Mouse (Mus musculus): ENCODE results near the gene Pga5. TPM values are rescaled to one million over a fixed set of nuclear protein-coding genes. Genes with fewer than 3 reads are reported as not detected.

Gene Pga5
- polyA plus RNA-seq, 1 experiment = not detected

GRCm38 (mm10) chr19:10710088-10710511 is 32.2 kb upstream of the Pga5 start:
- DNase-seq = peak; percentile 90 to 91
- WGBS = 2% methylated on average over 9 of the region's 9 CpGs

GRCm38 (mm10) chr19:10709360-10710087 is 31.7 kb upstream of the Pga5 start:
- H3K27me3 ChIP-seq (ENCODE audit: control insufficient read depth, insufficient read depth, low read length) = no peaks in the 10 kb centered on the region
- TF ChIP-seq CTCF (IDR thresholded peaks at IDR 0.05; ENCODE audit: borderline replicate concordance, insufficient read depth, low read depth, low read length) = peak; percentile 99
- TF ChIP-seq POLR2A (IDR thresholded peaks at IDR 0.05; ENCODE audit: borderline replicate concordance, insufficient read depth, low read length) = no peak
- DNase-seq = peak; percentile 100
- peaks cover 53% of the 10 kb centered on the region for H3K4me1 ChIP-seq (ENCODE audit: control insufficient read depth, insufficient read depth, low read length)
- no peak overlapping the region for H3K4me3 ChIP-seq (replicated peaks; ENCODE audit: insufficient read depth, low read depth, low read length)
- peak overlapping the region; percentile 96 for H3K27ac ChIP-seq (ENCODE audit: insufficient read depth, low read length)
- WGBS = under 1% methylated on average over 8 of the region's 8 CpGs

More at GRCm38 (mm10) chr19:10710088-10710511, 32.2 kb upstream of the Pga5 start:
- H3K4me1 ChIP-seq (ENCODE audit: control insufficient read depth, insufficient read depth, low read length) = peaks cover 53% of the 10 kb centered on the region
- no peaks in the 10 kb centered on the region for H3K27me3 ChIP-seq (ENCODE audit: control insufficient read depth, insufficient read depth, low read length)
- peak; percentile 80 for TF ChIP-seq CTCF (IDR thresholded peaks at IDR 0.05; ENCODE audit: borderline replicate concordance, insufficient read depth, low read depth, low read length)
- TF ChIP-seq POLR2A (IDR thresholded peaks at IDR 0.05; ENCODE audit: borderline replicate concordance, insufficient read depth, low read length) = peak; percentile 18; the same call in 1 of the 2 replicates
- no peak overlapping the region for H3K4me3 ChIP-seq (replicated peaks; ENCODE audit: insufficient read depth, low read depth, low read length)
- H3K27ac ChIP-seq (ENCODE audit: insufficient read depth, low read length) = peak overlapping the region; percentile 96

GRCm38 (mm10) chr19:10708900-10709299 is 31.0 kb upstream of the Pga5 start:
- peaks cover 49% of the 10 kb centered on the region for H3K4me1 ChIP-seq (ENCODE audit: control insufficient read depth, insufficient read depth, low read length)
- H3K27me3 ChIP-seq (ENCODE audit: control insufficient read depth, insufficient read depth, low read length) = no peaks in the 10 kb centered on the region
- WGBS = 10% methylated on average over 6 of the region's 6 CpGs
- TF ChIP-seq POLR2A (IDR thresholded peaks at IDR 0.05; ENCODE audit: borderline replicate concordance, insufficient read depth, low read length) = no peak
- TF ChIP-seq CTCF (IDR thresholded peaks at IDR 0.05; ENCODE audit: borderline replicate concordance, insufficient read depth, low read depth, low read length) = no peak
- DNase-seq = no peak
- H3K4me3 ChIP-seq (replicated peaks; ENCODE audit: insufficient read depth, low read depth, low read length) = no peak overlapping the region
- H3K27ac ChIP-seq (ENCODE audit: insufficient read depth, low read length) = peak overlapping the region; percentile 80

GRCm38 (mm10) chr19:10707881-10708280 is 30.0 kb upstream of the Pga5 start:
- Histone ChIP-seq H3K27me3 (ENCODE audit: control insufficient read depth, insufficient read depth, low read length) (no peaks in the 10 kb centered on the region), H3K4me3 (replicated peaks; ENCODE audit: insufficient read depth, low read depth, low read length) (no peak overlapping the region), H3K4me1 (ENCODE audit: control insufficient read depth, insufficient read depth, low read length) (peaks cover 60% of the 10 kb centered on the region), H3K27ac (ENCODE audit: insufficient read depth, low read length) (peak overlapping the region; percentile 80)
- DNase-seq = no peak
- TF ChIP-seq POLR2A (IDR thresholded peaks at IDR 0.05; ENCODE audit: borderline replicate concordance, insufficient read depth, low read length) (no peak), CTCF (IDR thresholded peaks at IDR 0.05; ENCODE audit: borderline replicate concordance, insufficient read depth, low read depth, low read length) (no peak)
- 65% methylated on average over 1 of the region's 1 CpGs for WGBS

GRCm38 (mm10) chr19:10707087-10707875 is 29.4 kb upstream of the Pga5 start:
- 32% methylated on average over 13 of the region's 13 CpGs for WGBS

GRCm38 (mm10) chr19:10703470-10703869 is 25.6 kb upstream of the Pga5 start:
- DNase-seq = peak; percentile 59 to 69
- TF ChIP-seq POLR2A (IDR thresholded peaks at IDR 0.05; ENCODE audit: borderline replicate concordance, insufficient read depth, low read length) = no peak
- TF ChIP-seq CTCF (IDR thresholded peaks at IDR 0.05; ENCODE audit: borderline replicate concordance, insufficient read depth, low read depth, low read length) = no peak
- H3K4me1 ChIP-seq (ENCODE audit: control insufficient read depth, insufficient read depth, low read length) = peaks cover 66% of the 10 kb centered on the region
- WGBS = 8% methylated on average over 8 of the region's 8 CpGs
- no peaks in the 10 kb centered on the region for H3K27me3 ChIP-seq (ENCODE audit: control insufficient read depth, insufficient read depth, low read length)
- H3K27ac ChIP-seq (ENCODE audit: insufficient read depth, low read length) = peak overlapping the region; percentile 21
- H3K4me3 ChIP-seq (replicated peaks; ENCODE audit: insufficient read depth, low read depth, low read length) = no peak overlapping the region

More at GRCm38 (mm10) chr19:10707087-10707875, 29.4 kb upstream of the Pga5 start:
- Histone ChIP-seq H3K4me3 (replicated peaks; ENCODE audit: insufficient read depth, low read depth, low read length) (no peak overlapping the region), H3K27me3 (ENCODE audit: control insufficient read depth, insufficient read depth, low read length) (no peaks in the 10 kb centered on the region), H3K4me1 (ENCODE audit: control insufficient read depth, insufficient read depth, low read length) (peaks cover 64% of the 10 kb centered on the region), H3K27ac (ENCODE audit: insufficient read depth, low read length) (peak overlapping the region; percentile 69)
- peak; percentile 70 to 85 for DNase-seq
- no peak for TF ChIP-seq POLR2A (IDR thresholded peaks at IDR 0.05; ENCODE audit: borderline replicate concordance, insufficient read depth, low read length)
- no peak for TF ChIP-seq CTCF (IDR thresholded peaks at IDR 0.05; ENCODE audit: borderline replicate concordance, insufficient read depth, low read depth, low read length)

GRCm38 (mm10) chr19:10702125-10702524 is 24.3 kb upstream of the Pga5 start:
- Histone ChIP-seq H3K27me3 (ENCODE audit: control insufficient read depth, insufficient read depth, low read length) (no peaks in the 10 kb centered on the region), H3K4me1 (ENCODE audit: control insufficient read depth, insufficient read depth, low read length) (peaks cover 62% of the 10 kb centered on the region), H3K27ac (ENCODE audit: insufficient read depth, low read length) (peak overlapping the region; percentile 84; the same call in 1 of the 2 replicates), H3K4me3 (replicated peaks; ENCODE audit: insufficient read depth, low read depth, low read length) (no peak overlapping the region)
- 78% methylated on average over 8 of the region's 8 CpGs for WGBS
- TF ChIP-seq CTCF (IDR thresholded peaks at IDR 0.05; ENCODE audit: borderline replicate concordance, insufficient read depth, low read depth, low read length) = no peak
- TF ChIP-seq POLR2A (IDR thresholded peaks at IDR 0.05; ENCODE audit: borderline replicate concordance, insufficient read depth, low read length) = no peak
- no peak for DNase-seq
